Mouse (Mus musculus) spleen, adult 18-20 months (tissue): ENCODE results near the gene Bsdc1.

Experiments used
- DNase-seq, 2 experiments: peaks; one replicate each; pipeline ENCODE4 v3.0.0; 2022; ENCODE audit warnings: mixed read lengths in 2 of 2

The Bsdc1 gene

GRCm38 (mm10) chr4:129490972-129491880 is 29.8 kb downstream of the Bsdc1 start, which contains the start of the genes Tssk3 and Fam229a:
TSS of gene Tssk3 (minus strand) at chr4:129491022.
TSS of gene Fam229a (plus strand) at chr4:129491190.
- DNase-seq, result peak; percentile 28 to 37

- no peak for DNase-seq
These were observed 33.3 kb downstream of the Bsdc1 start for GRCm38 (mm10) chr4:129494681-129495080.

- no peak for DNase-seq
These were observed 34.5 kb downstream of the Bsdc1 start for GRCm38 (mm10) chr4:129495672-129496562.

- DNase-seq, result peak; percentile 54 to 56
These were observed 35.2 kb downstream of the Bsdc1 start for GRCm38 (mm10) chr4:129496631-129497030.

GRCm38 (mm10) chr4:129498941-129499340 is 37.6 kb downstream of the Bsdc1 start:
- DNase-seq, result no peak

GRCm38 (mm10) chr4:129500017-129500416 is 38.6 kb downstream of the Bsdc1 start:
- no peak for DNase-seq

- peak; percentile 90 to 92 for DNase-seq
These were observed 39.5 kb downstream of the Bsdc1 start for GRCm38 (mm10) chr4:129500607-129501566.

- DNase-seq, result no peak
These were observed 41.0 kb downstream of the Bsdc1 start for GRCm38 (mm10) chr4:129502327-129502888.

- DNase-seq, result no peak
These were observed 41.6 kb downstream of the Bsdc1 start for GRCm38 (mm10) chr4:129502901-129503444.

GRCm38 (mm10) chr4:129505511-129505910 is 44.1 kb downstream of the Bsdc1 start:
- DNase-seq, result no peak

- no peak for DNase-seq
These were observed 46.3 kb downstream of the Bsdc1 start for GRCm38 (mm10) chr4:129507434-129508236.

- DNase-seq, result no peak
These were observed 46.8 kb downstream of the Bsdc1 start for GRCm38 (mm10) chr4:129508237-129508515.

- no peak for DNase-seq
These were observed 47.6 kb downstream of the Bsdc1 start for GRCm38 (mm10) chr4:129508834-129509600.

- DNase-seq, result no peak
These were observed 48.3 kb downstream of the Bsdc1 start for GRCm38 (mm10) chr4:129509650-129510049.

- DNase-seq, result no peak
These were observed 49.5 kb downstream of the Bsdc1 start for GRCm38 (mm10) chr4:129510723-129511412.

GRCm38 (mm10) chr4:129511413-129512096 is 50.2 kb downstream of the Bsdc1 start:
- DNase-seq, result no peak

GRCm38 (mm10) chr4:129513086-129513767 is 51.8 kb downstream of the Bsdc1 start, which contains the start of gene Marcksl1:
TSS of gene Marcksl1 (plus strand) at chr4:129513581.
- peak; percentile 81 to 94 for DNase-seq

- DNase-seq, result no peak
These were observed 52.5 kb downstream of the Bsdc1 start for GRCm38 (mm10) chr4:129513891-129514290.
